Mouse (Mus musculus) ZHBTc4 (cell line): ENCODE measurements around the gene Jmjd1c.

ENCODE experiments used
- DNase-seq: peaks from one replicate; pipeline ENCODE4 v3.0.0-alpha.2; 2011; ENCODE audit warnings: low read depth, low spot score

Jmjd1c gene

DNA sequence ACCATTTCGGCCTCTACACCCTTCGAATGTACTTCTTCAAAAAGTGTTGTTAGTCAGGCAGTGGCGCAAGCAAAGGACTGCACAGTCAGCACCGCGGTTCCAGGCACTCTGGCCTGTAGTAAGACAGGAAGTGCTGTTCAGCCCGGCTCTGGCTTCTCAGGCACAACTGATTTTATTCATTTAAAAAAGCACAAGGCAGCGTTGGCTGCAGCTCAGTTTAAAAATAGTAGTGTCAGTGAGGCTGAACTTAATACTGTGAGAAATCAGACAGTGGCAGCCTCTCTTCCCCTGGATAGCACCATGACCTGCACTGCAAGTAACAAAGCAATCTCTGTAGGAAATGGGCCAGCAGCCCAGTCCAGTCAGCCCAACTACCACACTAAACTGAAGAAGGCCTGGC is 130.2 kb downstream of the Jmjd1c start:
- no peak for DNase-seq

DNA sequence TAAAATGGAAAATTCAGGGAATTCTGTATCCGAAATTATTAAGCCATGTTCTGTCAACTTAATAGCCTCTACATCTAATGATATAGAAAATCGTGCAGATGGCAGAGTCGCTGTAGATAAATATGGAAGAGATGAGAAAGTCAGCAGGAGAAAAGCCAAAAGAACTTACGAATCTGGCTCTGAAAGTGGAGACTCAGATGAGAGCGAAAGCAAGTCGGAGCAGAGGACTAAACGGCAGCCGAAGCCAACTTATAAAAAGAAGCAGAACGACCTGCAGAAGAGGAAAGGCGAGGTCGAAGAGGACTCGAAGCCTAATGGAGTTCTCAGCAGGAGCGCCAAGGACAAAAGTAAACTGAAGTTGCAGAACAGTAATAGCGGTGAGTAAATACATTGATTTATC is 130.6 kb downstream of the Jmjd1c start:
- no peak for DNase-seq

DNA sequence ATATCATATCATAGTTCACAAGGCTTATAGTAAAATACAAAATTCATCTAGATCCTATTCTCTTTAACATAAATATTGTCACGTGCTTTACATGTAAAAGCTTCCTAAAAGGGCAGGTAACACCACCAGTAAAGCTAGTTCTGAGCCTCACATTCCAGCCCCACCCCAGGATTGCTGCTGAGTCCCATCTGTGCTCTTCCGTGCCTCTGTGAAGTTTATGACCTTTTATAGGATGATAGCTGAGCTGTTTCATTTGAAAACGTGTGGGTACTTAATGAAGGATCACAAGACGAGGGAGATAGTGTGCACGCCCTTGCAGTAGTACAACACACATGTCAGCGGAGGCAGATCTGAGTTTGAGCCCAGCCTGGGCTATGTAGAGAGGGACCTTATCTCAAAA is 134.5 kb downstream of the Jmjd1c start:
- peak; percentile 41 for DNase-seq

DNA sequence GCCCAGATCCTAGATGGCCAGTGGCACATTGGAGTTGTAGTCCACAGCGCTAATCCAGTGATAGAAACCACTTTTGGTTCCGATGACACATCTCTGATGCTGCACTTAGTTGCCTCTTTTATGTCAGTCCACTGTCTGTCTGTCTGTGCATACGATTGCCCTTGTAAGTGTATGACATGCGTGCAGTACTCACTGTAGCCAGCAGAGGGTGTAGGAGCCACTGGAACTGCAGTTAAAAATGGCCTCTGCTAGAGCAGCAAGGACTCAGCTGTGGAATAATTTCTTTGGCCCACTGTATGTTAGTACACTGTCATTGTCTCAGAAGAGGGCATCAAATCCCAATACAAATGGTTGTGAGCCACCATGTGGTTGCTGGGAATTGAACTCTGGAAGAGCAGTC is 151.2 kb downstream of the Jmjd1c start:
- DNase-seq, result peak; percentile 88

DNA sequence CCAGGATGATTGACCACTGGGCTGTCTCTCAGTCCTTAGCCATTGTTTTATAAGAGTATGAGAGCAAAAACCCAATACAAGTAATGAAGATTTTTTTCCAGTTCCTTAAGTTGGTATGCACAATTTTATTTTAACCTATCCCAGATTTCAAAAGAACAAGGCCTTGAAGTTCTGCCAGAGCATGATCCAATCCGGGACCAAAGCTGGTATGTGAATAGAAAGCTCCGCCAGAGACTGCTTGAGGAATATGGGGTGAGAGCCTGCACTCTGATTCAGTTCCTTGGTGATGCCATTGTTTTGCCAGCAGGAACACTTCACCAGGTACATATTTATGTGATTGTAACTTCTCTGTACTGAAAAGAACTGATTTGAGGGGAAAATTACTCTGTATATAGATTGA is 153.6 kb downstream of the Jmjd1c start:
- DNase-seq, result no peak

DNA sequence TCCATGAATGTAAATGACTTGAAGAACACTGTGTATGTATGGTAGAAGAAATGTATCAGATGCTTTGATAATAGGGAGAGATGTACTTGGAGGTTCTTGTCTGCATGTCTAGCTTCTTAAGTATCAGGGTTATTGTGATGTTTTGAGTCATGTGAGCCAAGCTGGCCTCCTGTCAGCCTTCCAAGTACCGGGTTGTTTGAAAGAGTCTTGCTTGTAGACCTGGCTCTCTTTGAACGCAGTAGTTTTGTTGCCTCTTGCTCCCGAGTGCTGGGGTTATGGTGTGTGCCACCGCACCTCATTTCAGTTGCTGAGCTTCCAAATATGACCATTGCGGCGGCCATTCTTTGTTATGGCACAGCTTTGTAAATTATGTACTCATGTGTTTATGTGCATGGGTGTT is 154.9 kb downstream of the Jmjd1c start:
- no peak for DNase-seq

DNA sequence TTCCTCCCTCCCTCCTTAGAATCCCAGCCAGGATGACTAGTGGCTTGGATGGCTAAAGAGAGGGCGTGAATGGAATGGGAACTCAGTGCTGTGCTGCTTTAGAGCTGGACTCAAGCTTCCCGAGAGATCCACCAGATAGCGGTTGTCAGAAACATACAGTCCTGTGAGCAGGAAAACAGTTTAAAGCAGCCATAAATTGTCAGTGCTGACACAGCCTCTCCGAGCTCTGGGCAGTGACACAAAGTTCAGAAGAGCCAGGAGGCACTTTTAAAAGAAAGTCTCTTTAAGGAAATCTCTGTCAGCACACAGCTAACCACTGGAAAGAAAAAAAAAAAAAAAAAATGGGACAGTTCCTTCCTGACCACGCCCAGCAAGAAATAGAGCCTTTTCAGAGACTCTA is 156.4 kb downstream of the Jmjd1c start:
- DNase-seq, result no peak

DNA sequence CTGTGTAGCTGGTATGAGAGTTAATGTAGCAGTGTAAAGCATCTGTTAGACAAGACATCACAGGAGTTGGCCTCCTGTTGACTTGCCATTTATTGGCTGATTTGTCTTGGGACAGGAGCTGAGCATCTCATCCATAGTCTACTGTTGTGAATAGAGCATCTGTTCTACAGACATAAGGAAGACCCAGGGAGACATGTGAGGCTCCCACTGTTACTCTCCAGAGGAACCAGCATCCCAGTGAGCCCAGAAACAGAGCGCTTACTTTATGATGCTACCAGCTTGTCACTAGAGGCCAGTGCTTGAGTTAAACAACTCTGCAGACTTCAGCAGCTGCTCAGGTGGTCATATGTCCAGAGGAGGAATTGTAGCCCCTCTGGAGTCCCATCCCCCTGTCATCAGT is 157.2 kb downstream of the Jmjd1c start:
- no peak for DNase-seq

DNA sequence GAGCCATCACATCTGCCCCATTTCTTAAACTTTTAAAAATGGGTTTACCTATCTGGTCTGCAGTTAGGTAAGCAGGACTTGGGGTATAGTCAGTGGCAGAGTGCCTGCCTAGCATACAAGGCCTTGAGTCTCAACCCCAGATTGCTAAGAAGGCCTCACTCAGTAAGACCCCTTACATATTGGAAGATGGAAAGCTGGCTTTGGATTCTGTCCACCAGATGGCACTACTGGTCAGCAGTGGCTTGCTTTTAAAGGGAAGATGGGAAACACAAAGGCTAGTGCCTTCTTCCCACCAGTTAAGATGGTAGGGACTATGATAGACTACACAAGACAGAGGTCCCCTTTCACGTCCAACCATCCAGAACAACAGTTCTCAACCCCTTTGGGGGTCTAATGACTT is 168.9 kb downstream of the Jmjd1c start:
- peak; percentile 63 for DNase-seq

DNA sequence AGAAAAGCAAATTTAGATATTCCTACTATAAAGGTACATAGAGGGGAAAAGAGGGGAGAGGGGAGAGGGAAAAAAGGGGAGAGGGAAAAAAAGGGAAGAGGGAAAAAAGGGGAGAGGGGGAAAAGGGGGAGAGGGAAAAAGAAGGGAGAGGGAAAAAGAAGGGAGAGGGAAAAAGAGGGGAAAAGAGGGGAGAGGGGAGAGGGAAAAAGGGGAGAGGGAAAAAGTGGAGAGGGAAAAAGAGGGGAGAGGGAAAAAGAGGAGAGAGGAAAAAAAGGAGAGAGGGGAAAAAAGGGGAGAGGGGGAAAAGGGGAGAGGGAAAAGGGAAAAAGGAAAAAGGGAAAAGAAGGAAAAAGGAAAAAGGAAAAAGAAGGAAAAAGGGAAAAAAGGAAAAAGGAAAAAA is 180.0 kb downstream of the Jmjd1c start:
- DNase-seq, result peak; percentile 53

DNA sequence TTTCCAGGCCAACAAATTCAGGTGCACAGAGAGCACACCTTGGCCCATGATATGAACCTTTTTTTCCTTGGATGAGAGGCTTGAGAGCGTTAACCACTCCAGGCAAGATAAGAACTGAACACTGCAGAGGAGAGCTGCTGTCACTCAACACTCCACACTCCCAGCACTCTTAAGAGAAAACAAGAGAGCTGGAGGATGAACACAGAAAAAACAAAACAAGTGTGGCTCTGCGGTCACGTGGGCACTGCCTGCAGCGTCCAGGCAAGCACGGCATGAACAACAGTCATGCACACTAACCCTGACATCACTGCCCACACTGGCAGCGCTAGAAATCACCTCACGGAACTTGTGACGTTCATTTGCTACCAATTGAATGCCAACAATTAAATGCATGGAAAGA is 185.9 kb downstream of the Jmjd1c start:
- DNase-seq, result no peak

DNA sequence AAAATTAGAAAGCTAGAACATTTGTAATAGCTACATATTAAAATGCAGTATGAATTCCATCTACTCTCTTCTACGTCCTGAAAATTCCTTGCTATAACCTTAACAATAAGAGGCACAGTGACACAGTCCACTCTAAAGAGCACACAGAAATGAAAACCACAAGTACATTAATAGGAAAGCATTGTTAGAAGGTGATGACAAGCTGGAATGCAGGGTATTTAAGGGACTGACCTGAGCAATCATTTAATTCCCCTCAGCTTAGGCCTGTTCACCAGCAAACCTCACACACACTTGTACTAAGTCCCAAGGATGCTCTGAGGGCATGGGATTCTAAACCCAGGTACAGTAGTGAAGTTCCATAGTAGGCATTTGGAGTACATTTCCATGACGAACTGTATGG is 186.6 kb downstream of the Jmjd1c start:
- DNase-seq, result no peak

DNA sequence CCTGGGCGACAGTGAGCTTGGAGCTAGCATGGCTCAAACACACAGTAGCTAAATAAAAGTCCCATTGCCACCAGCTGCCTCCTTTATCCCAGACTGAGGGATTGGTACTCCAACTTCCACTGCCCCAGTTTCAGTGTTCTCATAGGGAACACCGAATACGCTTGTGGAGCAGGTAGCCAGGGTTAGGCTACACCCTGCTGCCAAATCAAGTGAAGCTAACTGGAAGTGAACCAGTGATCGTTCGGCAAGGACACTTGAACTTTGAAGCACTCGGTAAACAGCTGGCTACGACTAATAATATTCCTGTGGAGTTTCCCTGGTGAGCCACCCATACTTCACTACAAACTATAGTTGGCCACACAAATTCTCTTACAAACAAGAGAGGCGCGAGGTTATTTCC is 187.6 kb downstream of the Jmjd1c start:
- DNase-seq, result no peak

DNA sequence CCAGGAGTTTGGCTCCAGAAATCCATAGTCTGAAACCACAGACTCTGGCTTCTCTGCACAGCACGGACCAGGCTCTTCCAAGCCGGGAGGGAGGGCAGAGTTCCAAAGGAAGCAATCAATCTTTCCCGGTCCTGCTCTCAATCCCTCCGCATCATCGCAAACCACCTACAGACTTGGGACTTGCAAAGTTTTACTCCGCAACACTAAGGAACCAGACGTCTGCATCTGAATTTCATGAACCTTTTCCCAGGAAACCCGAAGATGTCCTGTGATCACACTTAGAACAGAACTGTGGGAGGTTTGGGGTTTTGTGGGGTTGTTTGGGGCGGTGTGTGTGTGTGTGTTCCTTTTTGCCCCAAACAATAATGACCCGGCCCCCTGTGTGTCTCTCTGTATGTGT is 188.4 kb downstream of the Jmjd1c start:
- DNase-seq, result peak; percentile 29

DNA sequence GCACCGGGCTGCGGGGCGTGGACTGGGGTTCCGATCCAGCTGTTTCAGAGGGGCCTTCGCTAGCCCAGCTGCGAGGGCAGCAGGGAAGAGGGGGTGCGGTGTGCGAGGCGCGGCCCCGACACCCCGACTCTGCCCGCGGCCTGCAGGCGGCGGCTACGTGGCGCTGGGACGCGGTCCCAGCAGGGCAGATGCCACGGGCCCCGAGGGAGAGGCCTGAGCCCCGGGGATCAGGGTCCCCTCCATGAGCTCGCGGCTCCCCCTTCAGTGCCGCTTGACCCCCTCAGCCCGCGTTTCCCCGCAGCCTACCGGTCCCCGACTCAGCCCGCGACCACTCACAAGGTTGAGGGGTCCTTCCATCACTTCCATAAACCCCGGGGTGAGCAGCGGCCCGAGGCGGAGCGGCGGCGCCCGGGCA is 188.8 kb downstream of the Jmjd1c start:
- peak; percentile 27 for DNase-seq

DNA sequence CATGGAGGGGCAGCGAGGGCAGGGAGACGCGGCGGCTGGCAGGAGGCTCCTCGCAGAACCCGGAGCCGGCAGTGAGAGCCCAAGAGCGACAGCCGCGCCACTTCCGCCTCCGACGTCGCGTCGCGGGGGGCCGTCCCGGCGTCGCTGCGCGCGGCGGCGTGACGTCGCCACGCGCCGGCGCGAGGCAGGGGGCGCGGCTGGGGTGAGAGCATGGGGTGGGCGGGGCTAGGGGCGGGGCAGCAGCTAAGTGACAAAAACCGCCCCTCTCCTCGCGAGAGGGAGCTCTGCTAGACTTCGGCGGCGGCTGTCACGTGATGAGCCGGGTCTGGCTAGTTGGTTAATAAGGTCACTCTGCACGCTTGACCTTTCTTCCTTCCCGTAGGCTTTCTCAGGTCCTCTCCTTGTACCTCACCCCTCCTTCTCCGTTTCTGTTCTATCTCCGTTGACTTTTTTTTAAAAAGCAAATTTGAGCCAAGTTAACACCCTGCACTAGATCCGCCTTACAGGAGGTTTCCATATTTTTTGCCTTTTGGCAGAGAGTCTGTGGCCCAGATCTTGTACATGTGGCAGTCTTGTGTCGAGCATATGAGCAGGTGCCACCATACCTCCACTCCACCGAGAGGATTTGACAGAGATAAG is 189.4 kb downstream of the Jmjd1c start, which contains the start of gene Nrbf2:
Nrbf2 (minus strand) TSS at position 130 of the 639 bp plus-strand sequence.
- DNase-seq, result peak; percentile 98

DNA sequence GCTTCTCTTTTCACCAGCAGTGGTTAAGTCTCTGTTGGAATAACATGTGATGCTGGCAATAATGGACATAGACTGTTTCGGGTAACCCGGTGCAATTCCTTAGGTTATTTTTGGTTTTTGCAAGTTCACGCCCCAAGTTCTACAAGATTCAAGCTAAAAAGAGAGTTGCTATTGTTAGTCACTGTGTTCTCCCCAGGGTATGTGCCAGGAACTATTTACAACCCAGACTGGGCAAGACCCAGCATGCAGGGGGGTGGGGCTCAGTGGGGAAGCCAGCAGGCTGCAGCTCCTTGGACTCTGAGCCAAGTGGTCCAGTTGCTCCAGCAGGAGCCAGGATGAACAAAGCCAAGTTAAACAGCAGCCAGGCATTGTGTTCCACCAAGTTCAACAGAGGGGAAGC is 192.0 kb downstream of the Jmjd1c start:
- DNase-seq, result peak; percentile 62

DNA sequence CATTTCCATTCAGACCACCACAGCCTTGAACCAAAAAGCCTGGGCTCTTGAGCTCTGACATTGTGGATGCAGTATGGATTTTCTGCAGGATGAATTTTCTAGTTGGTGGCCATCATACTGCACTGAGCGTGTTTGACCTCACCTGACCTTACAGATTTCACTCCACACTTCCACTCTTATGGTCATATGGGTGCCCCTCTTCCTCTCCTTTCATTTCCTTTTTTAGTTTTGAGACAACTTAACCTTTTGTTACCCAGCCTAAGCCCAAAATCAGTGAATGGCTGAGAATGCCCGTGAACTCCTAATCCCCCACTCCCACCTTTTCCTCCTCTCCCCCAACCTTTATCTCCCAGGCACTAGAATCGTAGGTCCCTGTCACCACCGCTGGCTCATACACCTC is 194.7 kb downstream of the Jmjd1c start:
- DNase-seq, result no peak

DNA sequence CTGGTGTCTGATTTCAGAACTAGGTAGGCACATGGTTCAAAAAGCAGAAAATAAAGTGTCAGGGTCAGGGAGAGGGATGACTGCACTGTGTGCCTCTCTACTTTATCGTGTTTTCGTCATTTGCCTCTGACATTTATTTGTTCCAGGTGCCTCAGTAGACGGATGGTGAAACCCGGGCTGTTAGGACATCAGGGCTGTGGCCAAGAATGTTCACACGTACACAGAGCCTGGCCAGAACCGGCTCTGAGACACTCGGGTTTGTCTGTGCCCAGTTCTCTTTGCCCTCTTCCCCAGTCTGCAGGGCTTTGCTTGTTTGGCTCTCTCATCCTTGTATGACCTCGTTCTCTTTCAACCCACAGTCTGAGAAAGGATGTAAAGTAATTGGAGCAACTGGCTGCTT is 195.2 kb downstream of the Jmjd1c start:
- no peak for DNase-seq

DNA sequence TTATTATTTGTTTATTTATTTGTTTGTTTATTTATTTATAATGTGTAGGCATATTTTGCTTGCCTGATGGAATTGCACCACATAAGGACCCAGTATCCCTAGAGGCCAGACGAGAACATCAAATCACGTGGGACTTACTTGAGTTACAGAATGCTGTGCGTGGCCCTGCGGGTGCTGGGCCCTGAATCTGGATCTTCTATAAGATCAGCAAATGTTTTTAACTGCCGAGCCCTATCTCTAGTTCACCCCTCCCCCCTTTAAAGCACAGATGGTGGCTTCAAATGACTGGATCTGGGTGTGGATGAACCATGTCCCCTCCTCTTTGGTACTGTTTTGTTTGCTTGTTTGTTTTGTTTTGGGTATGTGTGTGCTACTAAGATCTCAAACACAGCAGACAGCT is 199.4 kb downstream of the Jmjd1c start:
- no peak for DNase-seq

DNA sequence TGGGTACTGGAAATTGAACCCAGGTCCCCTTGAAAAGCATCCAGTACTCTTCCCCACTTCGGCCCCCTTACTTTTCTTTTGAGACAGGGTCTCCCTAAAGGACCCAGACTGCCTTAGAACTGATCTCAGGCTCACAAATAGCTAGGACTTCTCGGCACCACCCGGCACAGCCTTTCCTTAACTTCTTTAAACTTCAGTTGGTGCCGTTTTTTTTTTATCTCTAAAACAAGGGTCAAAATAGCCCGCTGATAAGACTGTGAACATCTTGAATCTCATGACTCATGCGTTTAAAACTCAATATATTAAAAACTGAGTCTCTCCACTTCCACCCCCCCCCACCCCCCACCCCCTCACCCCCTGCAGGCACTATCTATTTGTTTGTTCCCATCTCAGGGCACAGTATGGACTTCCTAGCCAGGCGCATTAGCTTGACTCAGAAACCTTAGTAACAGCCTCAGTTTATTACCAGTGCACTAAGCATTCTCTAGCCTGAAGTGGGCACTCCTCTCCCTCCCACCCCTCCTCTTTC is 200.1 kb downstream of the Jmjd1c start:
- DNase-seq, result no peak

DNA sequence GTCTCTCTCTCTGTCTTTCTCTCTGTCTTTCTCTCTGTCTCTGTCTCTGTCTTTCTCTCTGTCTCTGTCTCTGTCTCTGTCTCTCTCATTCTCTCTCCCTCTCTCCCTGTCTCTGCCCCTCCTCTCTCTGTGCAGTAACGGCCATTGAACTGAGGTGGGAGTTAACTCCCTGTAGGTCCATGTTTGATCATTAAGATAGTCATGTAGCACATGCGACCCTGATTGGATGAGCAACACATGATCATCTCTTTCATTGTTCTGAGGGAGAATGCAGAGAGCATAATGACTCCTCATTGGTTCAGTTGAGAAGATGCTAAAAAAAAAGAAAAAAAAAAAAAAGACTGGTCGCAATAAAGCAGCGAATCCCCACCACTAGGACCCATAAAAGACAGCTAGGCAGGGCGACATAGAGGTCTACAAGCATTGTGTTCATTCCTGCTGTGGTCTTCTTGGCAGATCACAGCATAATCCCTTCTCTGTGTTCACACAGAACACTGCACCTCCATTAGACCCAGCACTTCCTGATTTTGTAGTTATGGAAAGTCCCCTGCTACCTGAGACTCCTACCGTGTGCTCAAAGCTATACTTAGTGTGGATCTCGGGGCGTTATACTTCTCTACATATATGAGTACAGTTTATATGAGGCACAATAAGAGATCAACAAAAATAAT is 200.7 kb downstream of the Jmjd1c start:
- no peak for DNase-seq

DNA sequence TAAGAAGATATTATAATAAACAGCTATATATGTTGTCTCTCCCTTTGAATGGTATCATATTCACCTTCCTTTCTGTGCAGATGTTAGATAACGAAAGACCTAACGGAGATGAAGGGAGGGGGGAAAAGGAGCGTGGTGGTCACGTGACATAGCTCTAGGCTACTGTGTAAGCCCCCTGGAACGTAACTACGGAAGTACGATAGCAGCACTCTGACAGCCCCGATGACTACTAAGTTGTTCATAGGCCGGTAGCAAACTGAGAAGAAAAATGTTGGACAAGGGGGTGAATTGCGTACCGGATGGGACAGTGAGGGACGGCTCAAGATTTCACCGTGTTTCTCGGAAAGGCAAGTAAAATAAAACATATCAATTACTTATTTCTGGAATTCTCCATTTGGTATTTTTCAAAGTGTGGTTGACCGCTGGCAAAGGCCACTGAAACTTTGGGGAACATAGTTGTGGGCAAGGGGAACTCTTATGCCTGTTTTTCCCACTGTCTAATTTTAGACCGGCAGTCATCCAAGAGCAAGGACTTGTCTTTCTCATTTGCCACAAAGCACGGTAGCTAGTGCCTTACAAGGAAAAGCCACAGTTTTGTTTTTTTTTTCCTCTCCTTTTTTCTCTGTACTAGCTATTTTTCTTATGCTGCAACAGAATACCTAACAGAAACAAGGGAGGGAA is 201.4 kb downstream of the Jmjd1c start:
- DNase-seq, result no peak
